Mouse (Mus musculus): ENCODE measurements around the gene Fmnl2. TPM values are rescaled to one million over a fixed set of nuclear protein-coding genes. Genes with fewer than 3 reads are reported as not detected.

The Fmnl2 gene
- polyA plus RNA-seq (2015; fragmentation: Nextera tagmentation; extraction: Ambion mirVana): 15.4 and 17.1 TPM in 2 replicates

DNA sequence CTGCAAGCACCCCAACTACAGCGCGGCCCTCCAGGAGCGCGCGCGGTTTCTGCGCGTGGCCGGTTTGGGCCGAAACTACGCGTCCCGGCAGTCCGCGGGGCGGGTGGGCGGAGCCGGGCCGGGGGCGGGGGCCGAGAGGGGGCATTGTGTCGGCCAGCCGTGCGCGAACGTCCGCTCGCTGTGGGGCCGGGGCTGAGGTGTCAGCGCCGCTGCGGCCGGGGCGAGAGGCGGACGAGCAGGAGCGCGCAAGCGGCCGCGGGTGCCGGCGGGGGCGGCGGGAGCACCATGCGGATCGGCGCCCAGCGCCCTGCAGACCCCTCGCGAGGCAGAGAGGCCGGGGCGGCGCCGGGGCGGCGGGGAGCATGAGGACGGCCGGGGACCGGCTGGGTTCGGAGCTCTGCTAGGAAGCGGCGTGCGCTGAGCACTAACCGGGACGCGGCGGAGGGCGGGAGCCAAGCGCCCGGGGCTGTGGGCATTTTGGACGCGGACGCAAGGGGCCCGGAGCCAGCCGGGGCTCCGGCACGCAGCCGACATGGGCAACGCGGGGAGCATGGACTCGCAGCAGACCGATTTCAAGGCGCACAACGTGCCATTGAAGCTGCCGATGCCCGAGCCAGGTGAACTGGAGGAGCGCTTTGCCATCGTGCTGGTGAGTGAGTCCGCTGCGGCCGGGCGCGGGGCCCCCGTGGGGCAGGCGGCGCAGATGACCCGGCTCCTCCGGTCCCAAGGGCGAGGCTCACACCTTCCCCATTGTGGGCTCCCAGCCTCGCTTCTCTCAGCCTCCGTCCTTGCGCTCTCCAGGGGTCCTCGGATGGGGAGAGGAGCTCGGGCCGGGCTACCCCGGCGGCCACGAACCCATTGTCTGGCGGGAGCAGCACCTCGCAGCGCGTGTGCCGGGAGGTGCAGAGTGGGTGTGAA lies at the start of gene Fmnl2:
Gene Fmnl2, plus strand, starts transcription at position 250 of the 918 bp plus-strand sequence.
- WGBS: under 1% methylated on average over 112 of the region's 114 CpGs
- H3K4me2 ChIP-seq: peak within 1 kb of the TSS; percentile 89
- no peaks in the 10 kb centered on the region for H3K27me3 ChIP-seq
- no peaks in the 10 kb centered on the region for H3K9me3 ChIP-seq (replicated peaks)
- peaks cover 44% of the 10 kb centered on the region for H3K4me1 ChIP-seq
- peak within 1 kb of the TSS; percentile 97 for H3K9ac ChIP-seq
- ATAC-seq: peak; percentile 94
- H3K36me3 ChIP-seq (ENCODE audit: poor library complexity, severe bottlenecking): no peaks in the 10 kb centered on the region
- peak within 1 kb of the TSS; percentile 86 for H3K27ac ChIP-seq
- H3K4me3 ChIP-seq: peak within 1 kb of the TSS; percentile 97

DNA sequence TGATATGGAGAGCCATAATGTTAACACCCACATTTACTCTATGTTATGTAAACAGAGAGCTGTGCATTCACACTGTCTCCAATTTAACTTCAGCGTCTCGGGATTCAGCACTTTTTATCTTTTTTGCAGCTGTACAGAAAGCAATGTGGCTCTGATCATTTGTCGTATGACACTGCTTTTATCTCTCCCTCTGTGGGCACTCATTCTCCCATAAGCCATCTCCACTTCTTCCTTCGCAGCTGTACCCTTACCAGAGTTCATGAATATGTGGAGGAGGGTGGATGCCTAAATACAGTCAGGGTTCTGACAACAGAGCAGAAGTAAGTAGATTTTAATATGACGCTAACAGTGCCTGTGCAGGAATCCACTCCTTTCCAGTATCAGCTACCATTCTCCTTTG lies 47.7 kb upstream of the Fmnl2 start:
- no peaks in the 10 kb centered on the region for H3K9me3 ChIP-seq (replicated peaks)
- no peaks in the 10 kb centered on the region for H3K27me3 ChIP-seq
- no peak overlapping the region for H3K27ac ChIP-seq
- H3K4me2 ChIP-seq: no peak overlapping the region
- H3K9ac ChIP-seq: no peak overlapping the region
- 85% methylated on average over 5 of the region's 5 CpGs for WGBS
- no peak overlapping the region for H3K4me3 ChIP-seq
- H3K36me3 ChIP-seq (ENCODE audit: poor library complexity, severe bottlenecking): no peaks in the 10 kb centered on the region
- ATAC-seq: no peak
- H3K4me1 ChIP-seq: no peaks in the 10 kb centered on the region

DNA sequence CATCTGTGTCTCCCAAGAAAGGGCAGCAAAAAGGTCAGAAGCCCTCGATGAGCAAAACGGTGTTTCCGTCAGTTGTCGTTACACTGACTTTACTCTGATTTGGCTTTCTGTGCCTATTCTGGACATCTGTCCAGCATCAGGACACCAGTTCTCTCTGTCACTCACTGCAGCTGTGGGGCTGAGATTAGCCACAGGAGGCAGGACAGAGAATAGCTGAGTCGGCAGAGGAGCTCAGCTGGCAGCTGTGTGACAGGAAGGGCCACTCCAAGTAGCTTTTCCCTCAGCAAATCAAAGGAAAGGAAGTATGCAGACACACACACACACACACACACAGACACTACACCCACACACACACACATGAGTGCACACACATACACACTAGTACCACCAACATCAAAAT lies 46.0 kb upstream of the Fmnl2 start:
- Histone ChIP-seq H3K9me3 (replicated peaks) (no peaks in the 10 kb centered on the region), H3K4me3 (no peak overlapping the region), H3K36me3 (ENCODE audit: poor library complexity, severe bottlenecking) (no peaks in the 10 kb centered on the region), H3K4me2 (no peak overlapping the region), H3K27ac (no peak overlapping the region), H3K27me3 (no peaks in the 10 kb centered on the region), H3K9ac (no peak overlapping the region), H3K4me1 (no peaks in the 10 kb centered on the region)
- no peak for ATAC-seq
- WGBS: 62% methylated on average over 5 of the region's 5 CpGs

DNA sequence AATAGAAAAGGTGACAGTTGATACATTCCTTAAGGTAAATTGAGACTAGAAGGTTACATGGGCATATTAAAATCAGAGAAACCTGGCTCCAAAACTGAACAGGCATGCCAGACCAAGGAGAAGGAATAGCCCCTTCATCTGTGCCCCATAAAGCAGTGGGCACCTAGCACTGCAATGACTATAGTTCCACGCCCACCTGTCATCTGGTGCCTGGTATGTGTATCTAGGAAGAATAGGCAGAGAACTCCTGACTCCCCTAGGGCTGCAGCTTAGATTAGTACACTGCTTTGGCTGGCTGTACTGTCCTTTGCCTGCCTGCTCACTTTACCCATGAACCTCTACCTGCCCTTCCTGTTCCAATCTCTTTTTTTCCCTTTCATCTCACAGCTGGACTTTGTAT lies 40.3 kb upstream of the Fmnl2 start:
- Histone ChIP-seq H3K27me3 (no peaks in the 10 kb centered on the region), H3K9me3 (replicated peaks) (no peaks in the 10 kb centered on the region), H3K9ac (no peak overlapping the region), H3K4me1 (no peaks in the 10 kb centered on the region), H3K4me2 (no peak overlapping the region), H3K4me3 (no peak overlapping the region), H3K27ac (no peak overlapping the region), H3K36me3 (ENCODE audit: poor library complexity, severe bottlenecking) (no peaks in the 10 kb centered on the region)
- ATAC-seq: no peak
- WGBS: 93% methylated on average over 1 of the region's 1 CpGs

DNA sequence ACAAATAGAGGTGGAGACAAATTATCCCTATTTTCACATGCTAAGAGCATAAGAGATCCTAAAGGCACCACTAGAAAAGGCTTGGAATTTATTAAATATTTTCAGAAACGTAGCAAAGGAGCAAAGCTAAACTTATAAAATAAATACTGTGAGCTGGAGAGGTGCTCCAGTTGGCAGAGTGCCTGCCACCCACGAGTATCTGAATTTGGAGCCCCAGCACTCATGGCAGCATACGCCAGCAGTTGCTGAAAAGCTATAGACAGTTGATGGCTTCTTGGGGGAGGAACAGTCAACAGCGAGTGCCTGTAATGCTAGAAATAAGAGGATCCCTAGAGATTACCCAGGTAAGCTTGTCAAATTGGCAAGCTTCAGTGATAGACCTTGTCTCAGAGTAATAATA lies 38.7 kb upstream of the Fmnl2 start:
- WGBS: 80% methylated on average over 4 of the region's 4 CpGs
- H3K4me2 ChIP-seq: no peak overlapping the region
- no peaks in the 10 kb centered on the region for H3K36me3 ChIP-seq (ENCODE audit: poor library complexity, severe bottlenecking)
- no peaks in the 10 kb centered on the region for H3K9me3 ChIP-seq (replicated peaks)
- H3K27me3 ChIP-seq: no peaks in the 10 kb centered on the region
- no peak for ATAC-seq
- no peak overlapping the region for H3K27ac ChIP-seq
- no peak overlapping the region for H3K9ac ChIP-seq
- no peaks in the 10 kb centered on the region for H3K4me1 ChIP-seq
- no peak overlapping the region for H3K4me3 ChIP-seq

DNA sequence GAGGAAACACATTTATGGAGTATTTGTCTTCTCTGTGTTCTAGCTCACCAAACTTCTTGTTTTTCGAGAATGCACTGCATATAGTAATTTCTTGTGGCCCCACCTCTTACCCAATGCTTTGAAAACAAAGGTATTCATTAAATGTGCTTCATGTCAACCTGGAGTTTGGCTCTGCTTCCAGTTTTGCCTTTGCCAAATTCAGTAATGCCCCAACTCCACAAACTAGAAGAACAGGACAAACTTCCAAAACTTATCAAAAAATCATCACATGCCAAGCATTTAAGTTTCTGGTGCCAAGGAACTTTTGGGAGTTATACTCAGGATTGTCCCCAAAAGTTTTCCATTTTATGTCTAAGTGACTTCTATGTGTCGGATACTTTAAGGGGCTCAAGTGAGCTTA lies 35.4 kb upstream of the Fmnl2 start:
- no peaks in the 10 kb centered on the region for H3K27me3 ChIP-seq
- no peak overlapping the region for H3K4me2 ChIP-seq
- no peaks in the 10 kb centered on the region for H3K9me3 ChIP-seq (replicated peaks)
- 85% methylated on average over 2 of the region's 2 CpGs for WGBS
- H3K4me1 ChIP-seq: no peaks in the 10 kb centered on the region
- H3K9ac ChIP-seq: no peak overlapping the region
- no peak for ATAC-seq
- no peak overlapping the region for H3K27ac ChIP-seq
- no peaks in the 10 kb centered on the region for H3K36me3 ChIP-seq (ENCODE audit: poor library complexity, severe bottlenecking)
- no peak overlapping the region for H3K4me3 ChIP-seq

DNA sequence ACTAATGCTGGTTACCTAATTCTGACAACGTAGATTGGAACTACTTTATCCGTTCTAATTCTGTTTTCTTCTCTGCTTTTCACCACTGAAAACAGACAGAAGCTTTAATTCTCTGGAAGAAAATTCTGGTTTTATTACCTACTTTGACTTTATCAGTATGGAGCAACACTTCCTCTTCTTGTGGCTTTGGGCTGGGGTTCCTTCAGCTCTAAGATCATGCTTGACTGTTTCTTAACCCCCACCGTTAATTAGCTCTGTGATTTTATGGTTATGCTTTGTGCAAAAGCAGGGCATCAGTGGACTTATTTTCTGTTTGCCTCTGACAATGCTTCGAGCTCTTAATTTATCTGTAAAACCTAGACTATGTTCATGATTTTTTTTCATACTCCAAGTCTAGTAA lies 29.6 kb upstream of the Fmnl2 start:
- ATAC-seq: no peak
- Histone ChIP-seq H3K9ac (no peak overlapping the region), H3K4me1 (no peaks in the 10 kb centered on the region), H3K27ac (no peak overlapping the region), H3K36me3 (ENCODE audit: poor library complexity, severe bottlenecking) (no peaks in the 10 kb centered on the region), H3K4me3 (no peak overlapping the region), H3K9me3 (replicated peaks) (no peaks in the 10 kb centered on the region), H3K4me2 (no peak overlapping the region), H3K27me3 (no peaks in the 10 kb centered on the region)
- 87% methylated on average over 4 of the region's 4 CpGs for WGBS

DNA sequence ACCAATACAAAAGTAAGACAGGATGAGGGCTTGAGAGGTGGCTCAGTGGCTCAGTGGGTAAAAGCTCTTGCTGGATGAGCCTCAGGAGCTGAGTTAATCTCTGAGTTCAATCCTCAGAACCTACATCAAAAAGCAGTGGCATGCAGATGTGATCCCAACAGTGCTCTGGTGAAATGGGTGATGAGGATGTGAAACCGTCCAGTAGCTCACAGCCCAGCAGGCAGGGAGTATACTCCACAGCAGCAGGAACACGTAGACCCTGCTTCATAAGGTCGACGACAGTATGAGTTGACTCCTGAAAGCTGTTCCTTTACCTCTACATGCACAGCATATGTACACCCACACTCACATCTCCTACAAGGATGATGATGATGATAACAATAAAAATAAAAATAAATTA lies 27.1 kb upstream of the Fmnl2 start:
- Histone ChIP-seq H3K4me3 (no peak overlapping the region), H3K9ac (no peak overlapping the region), H3K4me2 (no peak overlapping the region), H3K36me3 (ENCODE audit: poor library complexity, severe bottlenecking) (no peaks in the 10 kb centered on the region), H3K27me3 (no peaks in the 10 kb centered on the region), H3K4me1 (no peaks in the 10 kb centered on the region), H3K27ac (no peak overlapping the region), H3K9me3 (replicated peaks) (no peaks in the 10 kb centered on the region)
- no peak for ATAC-seq
- 88% methylated on average over 4 of the region's 4 CpGs for WGBS

DNA sequence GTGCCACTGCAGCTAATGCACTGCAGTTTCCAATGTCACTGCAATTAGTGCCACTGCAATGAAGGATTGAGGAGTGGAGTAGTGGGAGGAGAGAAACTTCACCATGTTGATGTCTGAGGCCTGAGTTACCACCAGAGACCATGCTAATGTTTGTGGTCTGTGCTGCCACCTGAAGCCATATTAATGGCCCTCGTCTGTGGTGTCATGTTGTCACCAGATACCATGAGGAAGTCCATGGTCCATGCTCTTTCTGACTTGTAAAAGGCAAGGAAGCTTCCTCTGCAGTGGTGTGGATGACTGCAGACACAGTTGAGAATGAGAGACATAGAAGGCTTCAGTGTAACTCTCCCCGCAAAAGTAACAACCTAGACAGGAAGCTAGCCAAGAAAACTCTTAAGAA lies 26.1 kb upstream of the Fmnl2 start:
- H3K9ac ChIP-seq: no peak overlapping the region
- no peaks in the 10 kb centered on the region for H3K4me1 ChIP-seq
- no peak overlapping the region for H3K27ac ChIP-seq
- 94% methylated on average over 2 of the region's 2 CpGs for WGBS
- ATAC-seq: no peak
- no peaks in the 10 kb centered on the region for H3K27me3 ChIP-seq
- no peak overlapping the region for H3K4me2 ChIP-seq
- H3K36me3 ChIP-seq (ENCODE audit: poor library complexity, severe bottlenecking): no peaks in the 10 kb centered on the region
- no peaks in the 10 kb centered on the region for H3K9me3 ChIP-seq (replicated peaks)
- H3K4me3 ChIP-seq: no peak overlapping the region

DNA sequence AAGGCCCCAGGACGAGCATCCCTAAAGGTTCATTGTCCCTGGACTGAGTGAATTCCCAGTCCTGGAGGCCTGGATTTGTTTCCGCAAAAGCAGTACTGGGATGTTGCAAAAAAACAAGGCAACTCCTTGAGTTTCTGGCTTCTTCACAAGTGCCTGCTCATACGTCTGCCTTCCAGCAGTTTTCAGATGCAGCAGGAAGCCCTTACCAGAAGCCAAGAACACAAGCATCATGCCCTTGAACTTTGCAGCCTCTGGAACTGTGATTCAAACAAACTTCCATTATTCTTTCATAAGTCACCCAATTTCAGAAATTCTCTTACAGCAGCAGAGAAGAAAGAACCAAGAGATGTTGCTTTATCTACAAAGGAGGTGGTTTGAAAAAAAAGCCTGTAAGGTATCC lies 21.9 kb upstream of the Fmnl2 start:
- H3K9me3 ChIP-seq (replicated peaks): no peaks in the 10 kb centered on the region
- 86% methylated on average over 3 of the region's 3 CpGs for WGBS

DNA sequence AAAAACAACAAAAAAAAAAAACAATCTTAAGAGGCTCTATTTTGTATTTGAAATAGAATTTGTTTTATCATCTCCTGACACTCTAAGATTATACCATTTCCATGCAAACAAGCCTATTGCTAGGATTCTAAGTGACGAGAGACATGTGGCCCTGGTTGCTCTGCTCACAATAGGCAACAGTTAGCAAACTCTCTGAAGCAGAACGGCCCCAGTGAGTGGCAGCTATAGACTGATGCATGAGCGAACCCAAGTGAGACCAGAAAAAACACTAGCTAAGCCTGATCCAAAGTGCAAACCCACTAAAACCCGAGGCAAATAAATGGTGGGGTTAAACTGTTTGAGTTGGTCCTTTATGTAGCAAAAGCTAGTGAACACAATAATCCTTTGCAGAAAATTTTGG lies 18.6 kb upstream of the Fmnl2 start:
- H3K4me2 ChIP-seq: no peak overlapping the region
- peaks cover 25% of the 10 kb centered on the region for H3K4me1 ChIP-seq
- H3K27me3 ChIP-seq: no peaks in the 10 kb centered on the region
- H3K27ac ChIP-seq: no peak overlapping the region
- H3K4me3 ChIP-seq: no peak overlapping the region
- H3K9ac ChIP-seq: no peak overlapping the region
- no peak for ATAC-seq
- WGBS: 43% methylated on average over 4 of the region's 4 CpGs
- no peaks in the 10 kb centered on the region for H3K9me3 ChIP-seq (replicated peaks)
- H3K36me3 ChIP-seq (ENCODE audit: poor library complexity, severe bottlenecking): no peaks in the 10 kb centered on the region

More for the DNA sequence above, 21.9 kb upstream of the Fmnl2 start:
- H3K4me2 ChIP-seq: no peak overlapping the region
- no peak overlapping the region for H3K27ac ChIP-seq
- no peak for ATAC-seq
- H3K4me1 ChIP-seq: peaks cover 17% of the 10 kb centered on the region
- no peaks in the 10 kb centered on the region for H3K27me3 ChIP-seq
- H3K36me3 ChIP-seq (ENCODE audit: poor library complexity, severe bottlenecking): no peaks in the 10 kb centered on the region
- no peak overlapping the region for H3K4me3 ChIP-seq
- no peak overlapping the region for H3K9ac ChIP-seq

DNA sequence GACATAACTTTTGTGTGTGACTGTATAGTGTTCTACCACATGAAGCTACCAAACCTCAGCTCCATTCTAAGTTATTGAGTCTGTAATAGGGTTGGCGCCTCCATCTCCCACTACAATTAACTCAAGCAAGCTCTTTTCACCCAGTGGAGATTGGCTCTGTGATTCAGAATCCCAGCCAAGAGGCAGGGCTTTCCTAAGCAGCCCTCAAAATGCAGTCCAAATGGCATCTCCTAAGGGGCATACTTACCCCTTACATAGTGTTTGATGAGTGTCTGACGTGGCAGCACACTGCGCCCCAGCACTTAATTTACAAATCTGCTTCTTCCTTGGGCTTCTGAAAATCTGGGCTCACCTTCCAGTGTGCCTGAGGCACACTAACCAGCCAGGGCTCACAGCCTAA lies 17.8 kb upstream of the Fmnl2 start:
- no peak overlapping the region for H3K9ac ChIP-seq
- peaks cover under 1% of the 10 kb centered on the region; the same call in 1 of the 2 replicates for H3K27me3 ChIP-seq
- peaks cover 25% of the 10 kb centered on the region for H3K4me1 ChIP-seq
- no peaks in the 10 kb centered on the region for H3K9me3 ChIP-seq (replicated peaks)
- H3K4me2 ChIP-seq: no peak overlapping the region
- 69% methylated on average over 3 of the region's 3 CpGs for WGBS
- H3K4me3 ChIP-seq: no peak overlapping the region
- peak; percentile 48 for ATAC-seq
- H3K36me3 ChIP-seq (ENCODE audit: poor library complexity, severe bottlenecking): no peaks in the 10 kb centered on the region
- no peak overlapping the region for H3K27ac ChIP-seq

DNA sequence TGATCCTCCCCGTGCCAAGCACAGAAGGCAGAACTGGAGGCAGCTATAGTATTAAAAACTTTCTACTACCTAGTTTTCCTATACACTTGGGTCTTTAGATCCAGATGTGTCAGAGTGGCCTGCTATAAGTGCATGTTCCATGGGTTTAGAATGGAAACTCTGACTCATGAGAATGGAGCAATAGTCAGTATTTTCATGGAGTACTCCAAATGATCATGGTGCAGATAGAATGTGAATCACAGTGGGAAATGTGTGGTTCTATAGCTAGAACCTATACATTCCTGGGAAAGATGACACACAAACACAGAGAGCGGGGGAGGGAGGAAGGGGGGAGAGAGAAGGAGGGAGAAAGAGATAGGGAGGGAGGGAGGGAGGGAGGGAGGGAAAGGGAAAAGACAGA lies 13.8 kb upstream of the Fmnl2 start:
- Histone ChIP-seq H3K4me3 (no peak overlapping the region), H3K4me1 (peaks cover 25% of the 10 kb centered on the region), H3K36me3 (ENCODE audit: poor library complexity, severe bottlenecking) (no peaks in the 10 kb centered on the region), H3K4me2 (no peak overlapping the region), H3K27ac (no peak overlapping the region), H3K27me3 (peaks cover 8% of the 10 kb centered on the region), H3K9ac (no peak overlapping the region), H3K9me3 (replicated peaks) (no peaks in the 10 kb centered on the region)
- ATAC-seq: no peak
- WGBS: 83% methylated on average over 2 of the region's 2 CpGs

Measured in forebrain, embryonic 13.5 days (tissue).